Mouse (Mus musculus): ENCODE data around the gene Rtf2. TPM values are rescaled to one million over a fixed set of nuclear protein-coding genes. Genes with fewer than 3 reads are reported as not detected.

Gene Rtf2
- polyA plus RNA-seq, 1 experiment = 57.1 TPM

- TF ChIP-seq FLI1 (IDR thresholded peaks at IDR 0.05; ENCODE audit: low read length) (no peak), GATA1 (IDR thresholded peaks at IDR 0.05; ENCODE audit: borderline replicate concordance, low read length) (no peak)
- H3K4me3 ChIP-seq (replicated peaks) = no peak within 1 kb of the TSS
- H3K4me1 ChIP-seq = 0 out of 2 replicates have a peak, but pooled peaks cover 3% of the 10 kb centered on the region
- H3K9me3 ChIP-seq = no peaks in the 10 kb centered on the region
- no peaks in the 10 kb centered on the region for H3K27me3 ChIP-seq (replicated peaks)
- H3K36me3 ChIP-seq (replicated peaks; ENCODE audit: low read length) = peaks cover 95% of the 10 kb centered on the region
These were observed 18.1 kb downstream of the Rtf2 start, which contains the start of gene Gcnt7 for GRCm38 (mm10) chr2:172458496-172458895. Gene Gcnt7 (minus strand): TSS chr2:172458596.

GRCm38 (mm10) chr2:172460647-172461046, 20.3 kb downstream of the Rtf2 start:
- H3K36me3 ChIP-seq (replicated peaks; ENCODE audit: low read length) = peaks cover 96% of the 10 kb centered on the region
- no peak for TF ChIP-seq FLI1 (IDR thresholded peaks at IDR 0.05; ENCODE audit: low read length)
- TF ChIP-seq GATA1 (IDR thresholded peaks at IDR 0.05; ENCODE audit: borderline replicate concordance, low read length) = no peak
- no peaks in the 10 kb centered on the region for H3K9me3 ChIP-seq
- peaks cover 3% of the 10 kb centered on the region; the same call in 1 of the 2 replicates for H3K4me1 ChIP-seq
- no peaks in the 10 kb centered on the region for H3K27me3 ChIP-seq (replicated peaks)
- no peak overlapping the region for H3K4me3 ChIP-seq (replicated peaks)

GRCm38 (mm10) chr2:172462813-172463212, 22.5 kb downstream of the Rtf2 start:
- Histone ChIP-seq H3K4me1 (peaks cover 3% of the 10 kb centered on the region; the same call in 1 of the 2 replicates), H3K36me3 (replicated peaks; ENCODE audit: low read length) (peaks cover 96% of the 10 kb centered on the region), H3K9me3 (no peaks in the 10 kb centered on the region), H3K27me3 (replicated peaks) (no peaks in the 10 kb centered on the region), H3K4me3 (replicated peaks) (no peak overlapping the region)
- TF ChIP-seq GATA1 (IDR thresholded peaks at IDR 0.05; ENCODE audit: borderline replicate concordance, low read length) (no peak), FLI1 (IDR thresholded peaks at IDR 0.05; ENCODE audit: low read length) (no peak)

GRCm38 (mm10) chr2:172466427-172467132, 26.2 kb downstream of the Rtf2 start:
- peaks cover 92% of the 10 kb centered on the region for H3K36me3 ChIP-seq (replicated peaks; ENCODE audit: low read length)

DNA sequence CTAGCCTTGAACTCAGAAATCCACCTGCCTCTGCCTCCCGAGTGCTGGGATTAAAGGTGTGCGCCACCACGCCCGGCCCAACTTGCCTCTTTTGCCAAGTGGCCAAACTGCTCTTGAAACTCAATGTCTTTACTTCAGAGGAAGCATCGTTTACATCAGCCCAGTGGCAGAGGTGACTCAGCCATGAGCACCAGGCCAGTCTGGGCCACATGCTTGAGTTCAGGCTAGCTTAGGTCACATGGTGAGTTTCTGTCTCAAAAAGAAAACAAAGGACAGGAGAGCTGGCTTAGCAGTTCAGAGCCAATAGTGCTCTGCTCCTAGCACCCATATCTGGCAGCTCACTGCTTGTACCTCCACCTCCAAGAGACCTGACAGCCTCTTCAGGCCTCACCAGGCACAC, 26.9 kb downstream of the Rtf2 start:
- H3K36me3 ChIP-seq (replicated peaks; ENCODE audit: low read length) = peaks cover 92% of the 10 kb centered on the region
- TF ChIP-seq FLI1 (IDR thresholded peaks at IDR 0.05; ENCODE audit: low read length) (no peak), GATA1 (IDR thresholded peaks at IDR 0.05; ENCODE audit: borderline replicate concordance, low read length) (no peak)

More at GRCm38 (mm10) chr2:172466427-172467132, 26.2 kb downstream of the Rtf2 start:
- Histone ChIP-seq H3K4me3 (replicated peaks) (no peak overlapping the region), H3K27me3 (replicated peaks) (no peaks in the 10 kb centered on the region), H3K4me1 (peaks cover 3% of the 10 kb centered on the region; the same call in 1 of the 2 replicates), H3K9me3 (no peaks in the 10 kb centered on the region)
- TF ChIP-seq GATA1 (IDR thresholded peaks at IDR 0.05; ENCODE audit: borderline replicate concordance, low read length) (no peak), FLI1 (IDR thresholded peaks at IDR 0.05; ENCODE audit: low read length) (no peak)

GRCm38 (mm10) chr2:172468346-172468819, 28.0 kb downstream of the Rtf2 start:
- TF ChIP-seq FLI1 (IDR thresholded peaks at IDR 0.05; ENCODE audit: low read length) = no peak
- H3K36me3 ChIP-seq (replicated peaks; ENCODE audit: low read length) = peaks cover 86% of the 10 kb centered on the region

More for the DNA sequence above, 26.9 kb downstream of the Rtf2 start:
- Histone ChIP-seq H3K27me3 (replicated peaks) (no peaks in the 10 kb centered on the region), H3K4me1 (peaks cover 3% of the 10 kb centered on the region; the same call in 1 of the 2 replicates), H3K4me3 (replicated peaks) (no peak overlapping the region), H3K9me3 (no peaks in the 10 kb centered on the region)

GRCm38 (mm10) chr2:172472318-172472717, 32.0 kb downstream of the Rtf2 start, which contains the start of gene Fam209:
Gene Fam209 (plus strand): TSS chr2:172472520.
- Histone ChIP-seq H3K4me3 (replicated peaks) (no peak within 1 kb of the TSS), H3K9me3 (no peaks in the 10 kb centered on the region), H3K36me3 (replicated peaks; ENCODE audit: low read length) (peaks cover 47% of the 10 kb centered on the region), H3K4me1 (peaks cover 15% of the 10 kb centered on the region), H3K27me3 (replicated peaks) (peaks cover 5% of the 10 kb centered on the region)
- no peak for TF ChIP-seq FLI1 (IDR thresholded peaks at IDR 0.05; ENCODE audit: low read length)
- TF ChIP-seq GATA1 (IDR thresholded peaks at IDR 0.05; ENCODE audit: borderline replicate concordance, low read length) = no peak

More at GRCm38 (mm10) chr2:172468346-172468819, 28.0 kb downstream of the Rtf2 start:
- H3K27me3 ChIP-seq (replicated peaks) = no peaks in the 10 kb centered on the region
- H3K4me3 ChIP-seq (replicated peaks) = no peak overlapping the region
- peaks cover 3% of the 10 kb centered on the region; the same call in 1 of the 2 replicates for H3K4me1 ChIP-seq
- no peaks in the 10 kb centered on the region for H3K9me3 ChIP-seq

DNA sequence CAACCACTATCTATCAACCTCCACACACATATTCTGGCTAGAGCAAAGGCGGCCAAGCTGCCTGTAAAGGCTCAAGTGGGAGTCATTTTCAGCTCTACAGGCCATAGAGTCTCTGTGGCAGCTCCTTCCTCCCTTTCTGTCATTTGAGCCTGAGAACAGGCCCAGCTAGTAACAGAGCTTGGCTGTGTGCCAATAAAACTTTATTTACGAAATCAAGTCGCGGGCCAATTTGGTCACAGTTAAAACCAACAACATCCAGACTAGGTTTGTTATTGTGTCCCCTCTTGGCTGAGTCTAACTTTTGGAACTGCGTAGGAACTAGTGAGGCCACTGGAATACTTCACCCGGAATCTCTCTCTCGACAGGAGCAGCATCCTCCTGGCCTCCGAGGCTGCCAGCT, 33.2 kb downstream of the Rtf2 start:
- Histone ChIP-seq H3K9me3 (no peaks in the 10 kb centered on the region), H3K4me3 (replicated peaks) (no peak overlapping the region), H3K36me3 (replicated peaks; ENCODE audit: low read length) (peaks cover 35% of the 10 kb centered on the region), H3K4me1 (peaks cover 21% of the 10 kb centered on the region), H3K27me3 (replicated peaks) (peaks cover 8% of the 10 kb centered on the region)
- TF ChIP-seq FLI1 (IDR thresholded peaks at IDR 0.05; ENCODE audit: low read length) (no peak), GATA1 (IDR thresholded peaks at IDR 0.05; ENCODE audit: borderline replicate concordance, low read length) (no peak)

GRCm38 (mm10) chr2:172474970-172475369, 34.6 kb downstream of the Rtf2 start:
- H3K4me1 ChIP-seq = peaks cover 21% of the 10 kb centered on the region
- TF ChIP-seq GATA1 (IDR thresholded peaks at IDR 0.05; ENCODE audit: borderline replicate concordance, low read length) (no peak), FLI1 (IDR thresholded peaks at IDR 0.05; ENCODE audit: low read length) (no peak)
- no peak overlapping the region for H3K4me3 ChIP-seq (replicated peaks)
- no peaks in the 10 kb centered on the region for H3K9me3 ChIP-seq
- H3K27me3 ChIP-seq (replicated peaks) = peaks cover 13% of the 10 kb centered on the region
- H3K36me3 ChIP-seq (replicated peaks; ENCODE audit: low read length) = peaks cover 21% of the 10 kb centered on the region

GRCm38 (mm10) chr2:172476707-172477260, 36.4 kb downstream of the Rtf2 start:
- peaks cover 10% of the 10 kb centered on the region for H3K36me3 ChIP-seq (replicated peaks; ENCODE audit: low read length)
- peaks cover 21% of the 10 kb centered on the region for H3K27me3 ChIP-seq (replicated peaks)
- H3K4me3 ChIP-seq (replicated peaks) = peak overlapping the region; percentile 82
- H3K9me3 ChIP-seq = no peaks in the 10 kb centered on the region
- H3K4me1 ChIP-seq = peaks cover 26% of the 10 kb centered on the region
- no peak for TF ChIP-seq GATA1 (IDR thresholded peaks at IDR 0.05; ENCODE audit: borderline replicate concordance, low read length)
- TF ChIP-seq FLI1 (IDR thresholded peaks at IDR 0.05; ENCODE audit: low read length) = no peak

Measured in megakaryocyte, embryonic 14.5 days (primary cell).